Mouse (Mus musculus) liver, embryonic 14.5 days (tissue): ENCODE results near the gene Txnl4b.

Source experiments
- CTCF ChIP-seq: IDR thresholded peaks from 2 replicates; pipeline ENCODE4 v1.5.1; 2016; ENCODE audit warnings: antibody characterized with exemption, low read depth, control low read depth
- EP300 ChIP-seq: IDR thresholded peaks from 2 replicates; pipeline ENCODE4 v1.6.1; 2016; ENCODE audit warnings: antibody characterized with exemption, low read depth

- no peak for TF ChIP-seq EP300
- peak; percentile 88 for TF ChIP-seq CTCF
Observed at GRCm38 (mm10) chr8:109536703-109537102, 29.0 kb upstream of the Txnl4b start.
